8 mouse cellular contexts compared by ENCODE assay signal in the genomic region with DNA sequence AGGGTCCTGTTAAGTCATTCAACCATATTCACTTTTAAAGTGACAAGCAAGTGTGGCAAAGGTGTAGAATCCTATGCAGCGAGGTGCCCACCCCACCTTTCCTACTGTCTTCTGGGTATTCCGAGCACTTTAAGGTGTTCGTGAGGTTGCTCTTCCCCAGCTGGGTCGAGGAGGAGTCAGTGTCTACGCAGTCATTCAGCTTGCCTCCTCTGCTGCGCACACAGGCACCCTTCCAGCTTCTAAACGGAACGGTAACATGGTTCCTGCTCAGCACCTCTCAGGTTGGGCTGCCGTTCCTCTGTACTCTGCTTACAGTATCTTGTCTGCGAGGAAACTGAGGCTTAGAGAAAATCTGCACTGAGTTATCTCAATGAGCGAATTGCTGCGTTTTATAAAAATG. TPM values are rescaled to one million over a fixed set of nuclear protein-coding genes. Genes with fewer than 3 reads are reported as not detected.
DNase-seq lines count a peak whose midpoint lies in the region; ATAC-seq and TF ChIP-seq lines count a peak whose summit lies in the region.

No protein-coding gene starts in this region.

- no peaks in the 10 kb centered on the region for H3K36me3 ChIP-seq in lung, embryonic 14.5 days (ENCODE audit: insufficient read depth)
- no peaks in the 10 kb centered on the region for H3K36me3 ChIP-seq in hindbrain, embryonic 15.5 days
- H3K36me3 ChIP-seq in midbrain, embryonic 16.5 days (ENCODE audit: control insufficient read depth, insufficient read depth, low read length), result no peaks in the 10 kb centered on the region

- DNase-seq in cerebellum, postnatal 4 days (ENCODE audit: low spot score in 2 of 2), result no peak
- no peak for DNase-seq in lung, embryonic 14.5 days
- DNase-seq in lung, postnatal 14 days, result no peak
- DNase-seq in adrenal gland, adult 18-20 months (ENCODE audit: low spot score in 2 of 2), result no peak
- DNase-seq in testis, postnatal 10 days (ENCODE audit: low spot score), result no peak

- peak; percentile 46; the same call in 1 of the 2 replicates for ATAC-seq in cerebellum, adult (ENCODE audit: insufficient number of reproducible peaks, low FRiP score, low TSS enrichment)
- ATAC-seq in lung, embryonic 14.5 days (ENCODE audit: insufficient read depth), result no peak
- ATAC-seq in hindbrain, embryonic 15.5 days (ENCODE audit: low FRiP score, low read depth), result no peak
- no peak for ATAC-seq in midbrain, embryonic 16.5 days

- peaks cover 24% of the 10 kb centered on the region for H3K4me1 ChIP-seq in lung, embryonic 14.5 days (ENCODE audit: insufficient read depth)
- H3K4me1 ChIP-seq in hindbrain, embryonic 15.5 days (replicated peaks), result peaks cover 38% of the 10 kb centered on the region
- peaks cover 38% of the 10 kb centered on the region for H3K4me1 ChIP-seq in midbrain, embryonic 16.5 days (ENCODE audit: control insufficient read depth, insufficient read depth, low read length)

- TF ChIP-seq CTCF in lung, embryonic 14.5 days (IDR thresholded peaks at IDR 0.05; ENCODE audit: low read depth), result no peak

- H3K27ac ChIP-seq in lung, embryonic 14.5 days (ENCODE audit: low read depth), result no peak overlapping the region
- no peak overlapping the region for H3K27ac ChIP-seq in hindbrain, embryonic 15.5 days (replicated peaks)
- no peak overlapping the region for H3K27ac ChIP-seq in midbrain, embryonic 16.5 days (ENCODE audit: low read length)

- peak overlapping the region; percentile 48 for H3K4me2 ChIP-seq in lung, embryonic 14.5 days
- H3K4me2 ChIP-seq in hindbrain, embryonic 15.5 days, result peak overlapping the region; percentile 30
- H3K4me2 ChIP-seq in midbrain, embryonic 16.5 days (ENCODE audit: low read length), result peak overlapping the region; percentile 43

- no peaks in the 10 kb centered on the region for H3K9me3 ChIP-seq in lung, embryonic 14.5 days (ENCODE audit: low read depth, low read length)
- H3K9me3 ChIP-seq in hindbrain, embryonic 15.5 days, result no peaks in the 10 kb centered on the region
- no peaks in the 10 kb centered on the region for H3K9me3 ChIP-seq in midbrain, embryonic 16.5 days (replicated peaks; ENCODE audit: control insufficient read depth, low read length, poor library complexity, severe bottlenecking)

- H3K4me3 ChIP-seq in lung, embryonic 14.5 days (ENCODE audit: low read depth, low read length), result no peak overlapping the region
- no peak overlapping the region for H3K4me3 ChIP-seq in hindbrain, embryonic 15.5 days
- no peak overlapping the region for H3K4me3 ChIP-seq in midbrain, embryonic 16.5 days (ENCODE audit: low read depth, low read length)

- no peaks in the 10 kb centered on the region for H3K27me3 ChIP-seq in lung, embryonic 14.5 days (ENCODE audit: insufficient read depth, low read length)
- no peaks in the 10 kb centered on the region for H3K27me3 ChIP-seq in hindbrain, embryonic 15.5 days
- no peaks in the 10 kb centered on the region for H3K27me3 ChIP-seq in midbrain, embryonic 16.5 days (ENCODE audit: control insufficient read depth, insufficient read depth, low read depth, low read length)

- no peak overlapping the region for H3K9ac ChIP-seq in lung, embryonic 14.5 days
- no peak overlapping the region for H3K9ac ChIP-seq in hindbrain, embryonic 15.5 days
- H3K9ac ChIP-seq in midbrain, embryonic 16.5 days (ENCODE audit: low read depth, low read length), result no peak overlapping the region

- WGBS in lung, embryonic 14.5 days, result 45% methylated on average over 12 of the region's 12 CpGs
- 53% methylated on average over 12 of the region's 12 CpGs for WGBS in hindbrain, embryonic 15.5 days
- 53% methylated on average over 12 of the region's 12 CpGs for WGBS in midbrain, embryonic 16.5 days

RNA-seq across cellular contexts. Expression of gene Ablim1, which starts 40.4 kb away (rescaled TPM):
- polyA plus RNA-seq in lung, embryonic 14.5 days (2014; fragmentation: Nextera tagmentation; extraction: Ambion mirVana), result 39.9 TPM in 2 replicates
- polyA plus RNA-seq in hindbrain, embryonic 15.5 days (2015; fragmentation: Nextera tagmentation; extraction: Ambion mirVana), result 56.9 and 63.2 TPM in 2 replicates
- polyA plus RNA-seq in midbrain, embryonic 16.5 days (2015; fragmentation: Nextera tagmentation; extraction: Ambion mirVana), result 64.1 and 66.2 TPM in 2 replicates
- 10 to 100 TPM; 28.9 to 50.3 TPM for total RNA-seq in adrenal gland, adult 18-20 months (2021)
